Mouse (Mus musculus): ENCODE measurements at regions not wholly inside any gene's neighbourhood (a gene's known extent, or its start where the extent isn't known, plus 50 kb on each side); places are given as distances from the start of the nearest gene placed in this dataset.
A peak's percentile ranks its signal among the peaks of the same experiment; 100 is the strongest.
"Not testable (repeated sequence)": the region's sequence is repeated elsewhere in the genome, so short reads cannot be mapped to it uniquely, and the experiment has no call there.

GRCm38 (mm10) chr10:56963215-56963614 is 523.0 kb upstream of the Hsf2 start:
- DNase-seq: peak in 1 of 2 experiments; percentile 47
- intact Hi-C loops (cut with DNase I): no loop called here

- no peak for DNase-seq
- intact Hi-C loops (cut with DNase I): no loop called here
Observed at GRCm38 (mm10) chr10:56968913-56969312, 517.3 kb upstream of the Hsf2 start.

- no peak for DNase-seq
- intact Hi-C loops (cut with DNase I): no loop called here
Observed at GRCm38 (mm10) chr10:56974812-56975211, 511.4 kb upstream of the Hsf2 start.

- no peak for DNase-seq
- intact Hi-C loops (cut with DNase I): no loop called here
Observed at GRCm38 (mm10) chr10:56979601-56980000, 506.6 kb upstream of the Hsf2 start.

- peak; percentile 45 to 49 for DNase-seq
Observed at GRCm38 (mm10) chr10:56980821-56981220, 505.4 kb upstream of the Hsf2 start.

GRCm38 (mm10) chr10:56982526-56983190 is 503.5 kb upstream of the Hsf2 start:
- no peak for DNase-seq
- intact Hi-C loops (cut with DNase I): loop anchor here (5.0 kb wide), 2 partner anchors 145 to 605 kb away; partner anchors contain the start of gene Gja1

More at GRCm38 (mm10) chr10:56980821-56981220, 505.4 kb upstream of the Hsf2 start:
- intact Hi-C loops (cut with DNase I): loop anchor here (2.0 to 5.0 kb wide), 3 partner anchors 134 to 604 kb away; partner anchors contain the start of gene Gja1

GRCm38 (mm10) chr10:56994969-56995368 is 491.2 kb upstream of the Hsf2 start:
- intact Hi-C loops (cut with DNase I): no loop called here

GRCm38 (mm10) chr10:57000892-57001722 is 485.1 kb upstream of the Hsf2 start:
- intact Hi-C loops (cut with DNase I): loop anchor here (1.0 to 10.0 kb wide), 5 partner anchors 159 to 632 kb away; no protein-coding TSS in a partner anchor
- DNase-seq: peak; percentile 28 to 54

More at GRCm38 (mm10) chr10:56994969-56995368, 491.2 kb upstream of the Hsf2 start:
- no peak for DNase-seq

- intact Hi-C loops (cut with DNase I): loop anchor here (1.0 to 10.0 kb wide), 5 partner anchors 159 to 632 kb away; no protein-coding TSS in a partner anchor
- DNase-seq: no peak
Observed at GRCm38 (mm10) chr10:57001723-57002110, 484.5 kb upstream of the Hsf2 start.

- no peak for DNase-seq
- intact Hi-C loops (cut with DNase I): no loop called here
Observed at GRCm38 (mm10) chr10:57037641-57038040, 448.5 kb upstream of the Hsf2 start.

GRCm38 (mm10) chr10:57040201-57040600 is 446.0 kb upstream of the Hsf2 start:
- intact Hi-C loops (cut with DNase I): no loop called here
- DNase-seq: no peak

GRCm38 (mm10) chr10:57046021-57046420 is 440.2 kb upstream of the Hsf2 start:
- intact Hi-C loops (cut with DNase I): no loop called here
- DNase-seq: no peak

- intact Hi-C loops (cut with DNase I): no loop called here
- DNase-seq: peak in 1 of 2 experiments; percentile 5
Observed at GRCm38 (mm10) chr10:57046891-57047290, 439.3 kb upstream of the Hsf2 start.

GRCm38 (mm10) chr10:57047719-57048118 is 438.5 kb upstream of the Hsf2 start:
- intact Hi-C loops (cut with DNase I): no loop called here
- no peak for DNase-seq

GRCm38 (mm10) chr10:57053375-57053774 is 432.8 kb upstream of the Hsf2 start:
- not testable (repeated sequence) for DNase-seq

GRCm38 (mm10) chr10:57090131-57090530 is 396.1 kb upstream of the Hsf2 start:
- no peak for DNase-seq
- intact Hi-C loops (cut with DNase I): no loop called here

More at GRCm38 (mm10) chr10:57053375-57053774, 432.8 kb upstream of the Hsf2 start:
- intact Hi-C loops (cut with DNase I): not testable (repeated sequence)

- DNase-seq: no peak
- intact Hi-C loops (cut with DNase I): no loop called here
Observed at GRCm38 (mm10) chr10:57095920-57096319, 390.3 kb upstream of the Hsf2 start.

- no peak for DNase-seq
- intact Hi-C loops (cut with DNase I): loop anchor here (2.0 to 10.0 kb wide), 2 partner anchors 279 to 737 kb away; partner anchors contain the start of gene Gja1
Observed at GRCm38 (mm10) chr10:57113359-57113758, 372.8 kb upstream of the Hsf2 start.

- intact Hi-C loops (cut with DNase I): loop anchor here (2.0 to 10.0 kb wide), 2 partner anchors 134 to 280 kb away; no protein-coding TSS in a partner anchor
- DNase-seq: peak in 1 of 2 experiments; percentile 35
Observed at GRCm38 (mm10) chr10:57114696-57115271, 371.4 kb upstream of the Hsf2 start.

- intact Hi-C loops (cut with DNase I): no loop called here
Observed at GRCm38 (mm10) chr10:57121514-57121913, 364.7 kb upstream of the Hsf2 start.

GRCm38 (mm10) chr10:57127185-57127584 is 359.0 kb upstream of the Hsf2 start:
- DNase-seq: no peak
- intact Hi-C loops (cut with DNase I): no loop called here

More at GRCm38 (mm10) chr10:57121514-57121913, 364.7 kb upstream of the Hsf2 start:
- no peak for DNase-seq
